Mouse (Mus musculus) CD4-positive helper T cell, adult 2 months (primary cell): ENCODE results near the gene Slc25a17.
A peak's percentile ranks its signal among the peaks of the same experiment; 100 is the strongest.

Experiments used
- DNase-seq: peaks from one replicate; pipeline ENCODE4 v3.0.0-alpha.2; 2012; ENCODE audit warnings: low read depth, missing footprints, low spot score

Gene Slc25a17

DNA sequence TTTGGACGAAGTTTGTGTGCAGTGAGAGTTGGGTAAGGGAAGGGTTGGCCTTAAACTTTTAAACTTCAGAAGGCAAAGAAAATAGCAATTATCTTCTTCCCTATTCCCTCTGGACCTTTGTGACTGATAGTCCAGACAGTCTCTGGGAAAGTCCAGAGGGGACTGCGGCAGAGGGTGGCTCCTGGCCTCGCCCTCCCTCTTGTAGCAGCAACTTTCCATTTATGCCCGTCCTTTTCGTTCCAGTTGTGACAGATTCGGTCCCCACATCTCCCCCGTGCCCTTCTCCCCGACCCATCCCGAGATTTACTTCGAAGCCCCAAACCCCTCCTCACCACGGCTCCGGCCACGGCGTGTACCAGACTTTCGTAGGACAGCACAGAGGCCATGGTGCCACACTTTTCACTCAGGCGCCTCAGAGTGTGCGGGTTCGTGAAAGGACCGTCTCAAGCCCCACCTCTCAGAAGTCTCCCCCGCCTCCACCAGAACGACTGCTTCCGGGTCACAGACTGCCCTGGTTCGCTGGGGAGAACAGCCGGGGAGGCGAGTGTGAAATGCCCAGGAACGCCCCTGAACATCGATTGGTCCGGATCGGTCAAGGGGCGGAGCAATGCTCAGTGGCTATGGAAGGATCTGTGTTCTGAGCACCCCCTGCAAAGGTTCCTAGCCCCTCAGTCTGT, at the start of gene Slc25a17:
Gene Slc25a17, minus strand, starts transcription at position 468 of the 677 bp plus-strand sequence.
- peak; percentile 95 for DNase-seq

DNA sequence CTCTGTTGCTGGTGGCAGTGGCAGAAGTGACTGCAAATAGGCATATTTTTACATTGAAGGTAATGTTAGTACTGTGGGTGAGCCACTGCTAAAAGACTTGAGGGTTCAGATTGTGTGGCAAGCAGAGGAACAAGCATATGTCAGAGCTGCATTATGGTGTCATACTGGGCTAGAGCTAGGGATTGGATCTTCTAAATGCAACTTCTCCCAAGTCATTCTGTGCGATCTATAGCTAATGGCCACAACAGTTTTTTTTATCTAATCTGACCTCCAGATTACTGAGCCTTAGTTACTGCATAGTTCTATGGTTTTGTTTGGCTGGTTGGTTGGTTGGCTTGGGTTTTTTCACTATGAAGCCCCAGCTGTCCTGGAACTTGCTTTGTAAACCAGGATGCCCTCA, 47.6 kb upstream of the Slc25a17 start, which contains the start of gene Dnajb7:
Gene Dnajb7, minus strand, starts transcription at position 101 of the 400 bp plus-strand sequence.
- no peak for DNase-seq

DNA sequence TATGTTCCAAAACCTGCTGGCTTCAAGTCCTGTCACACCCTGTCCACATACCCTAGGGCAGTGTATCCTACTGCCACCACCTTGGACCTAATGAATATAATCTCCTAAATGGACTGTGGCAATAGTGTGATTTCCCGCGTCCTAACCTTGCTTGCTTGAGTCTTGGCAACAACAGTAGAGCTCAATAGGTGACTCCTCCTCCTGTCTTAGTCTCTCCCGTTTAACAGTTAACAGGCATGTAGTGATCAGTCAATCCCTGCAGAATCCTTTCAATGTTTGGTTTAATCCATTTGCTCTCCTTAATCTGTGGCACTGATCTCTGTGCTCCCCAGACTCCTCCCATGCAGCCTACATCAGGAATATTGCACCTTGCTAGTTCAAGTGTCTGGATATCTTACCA, 44.4 kb upstream of the Slc25a17 start:
- DNase-seq: no peak

DNA sequence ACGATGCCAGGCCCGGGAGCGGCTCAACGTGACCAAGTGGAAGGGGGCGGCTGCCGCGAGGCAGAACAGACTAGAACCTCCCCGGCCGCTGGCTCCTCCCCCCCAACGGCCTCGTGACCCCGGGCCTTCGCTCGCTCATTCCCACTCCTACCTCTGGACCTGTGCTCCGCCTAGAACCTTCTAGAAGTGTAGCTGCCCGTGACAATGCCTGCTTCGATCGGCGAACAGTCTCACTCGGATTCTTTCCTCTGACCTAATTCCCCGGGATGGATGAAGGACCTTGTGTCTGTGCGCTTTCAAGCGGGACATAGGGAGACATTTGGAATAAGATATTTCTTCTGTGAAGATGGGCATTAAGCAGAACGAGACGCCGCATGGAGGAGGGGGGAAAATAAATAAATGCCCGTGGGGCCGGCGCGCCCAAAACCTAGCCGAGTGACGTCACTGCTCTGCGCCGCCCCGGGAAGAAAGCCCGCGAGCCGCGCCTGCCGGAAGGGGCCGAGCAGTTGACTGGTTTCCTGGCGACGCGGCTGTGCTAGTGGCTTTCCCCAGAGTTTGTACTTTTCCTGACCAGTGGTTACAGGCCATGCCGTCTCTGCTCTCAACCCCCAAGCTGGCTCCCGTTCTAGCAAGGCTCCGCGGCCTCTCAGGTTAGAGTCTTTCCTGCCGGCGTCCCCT, 39.2 kb upstream of the Slc25a17 start, which contains the start of the genes St13 and Xpnpep3:
Gene St13, minus strand, starts transcription at position 440 of the 678 bp plus-strand sequence.
Gene Xpnpep3, plus strand, starts transcription at position 501 of the 678 bp plus-strand sequence.
- peak; percentile 98 for DNase-seq

DNA sequence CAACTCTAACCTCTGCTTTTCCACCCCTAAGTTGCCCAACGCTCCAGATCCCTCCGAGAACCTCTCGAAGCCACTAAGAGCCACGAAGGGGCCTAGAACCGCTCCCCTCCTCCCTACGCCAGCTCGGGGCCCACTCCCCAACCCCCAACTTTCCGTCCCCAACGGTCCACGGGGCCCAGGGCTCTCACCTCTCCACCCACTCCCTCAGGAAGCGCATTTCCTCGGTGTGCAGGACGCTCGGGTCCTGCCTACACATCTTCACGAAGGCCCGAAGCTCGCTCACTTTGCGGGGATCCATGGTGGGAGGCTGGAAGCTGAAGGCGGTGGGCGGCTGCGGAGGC, 38.7 kb upstream of the Slc25a17 start:
- DNase-seq: no peak

DNA sequence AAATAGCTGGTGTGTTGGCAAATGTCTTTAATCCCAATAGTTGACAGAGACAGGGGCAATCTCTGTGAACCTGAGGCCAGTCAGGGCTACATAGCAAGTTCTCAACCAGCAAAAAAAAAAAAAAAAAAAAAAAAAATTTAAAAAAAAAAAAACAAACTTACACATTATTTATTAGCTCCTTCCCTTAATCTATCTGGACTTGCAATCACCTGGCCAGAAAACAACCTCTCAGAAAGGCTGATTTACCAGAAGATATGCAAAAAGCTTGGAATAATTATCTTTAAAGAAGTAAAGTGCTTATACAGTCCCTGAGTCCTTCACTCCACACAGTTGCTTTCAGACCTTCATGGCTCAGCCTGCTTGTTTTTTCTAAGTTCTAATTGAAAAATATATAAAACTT, 37.6 kb upstream of the Slc25a17 start:
- DNase-seq: no peak

DNA sequence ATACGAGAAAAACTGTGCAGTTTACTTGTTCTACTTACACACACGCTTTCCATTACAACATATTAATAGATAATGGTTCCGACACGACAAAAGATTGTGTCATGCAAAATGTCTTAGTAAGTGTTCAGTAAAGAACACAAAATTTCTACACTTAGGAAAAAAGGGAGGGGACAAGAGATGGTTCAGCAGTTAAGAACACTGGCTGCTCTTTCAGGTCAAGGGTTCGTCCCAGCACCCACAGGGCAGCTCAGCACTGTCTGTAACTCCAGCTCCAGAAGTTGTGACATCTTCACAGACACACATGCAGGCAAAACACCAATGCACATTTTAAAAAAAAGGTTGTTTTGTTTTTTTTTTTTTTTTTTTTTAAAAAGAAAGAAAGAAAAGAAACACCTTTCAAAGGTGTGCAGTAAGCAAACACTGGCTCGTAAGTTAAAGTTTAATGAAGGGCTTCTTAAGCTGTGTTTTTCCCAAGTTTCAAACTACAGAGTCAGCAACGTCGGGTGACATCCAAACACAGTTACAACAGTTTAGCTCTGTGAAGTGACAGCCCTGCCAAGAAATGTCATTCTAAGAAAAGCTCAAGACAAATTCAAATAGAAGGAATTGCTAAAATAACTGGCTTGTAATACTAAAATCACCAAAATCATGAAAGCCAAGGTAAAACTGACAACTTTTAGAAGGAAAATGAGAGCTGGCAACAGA, 33.8 kb upstream of the Slc25a17 start:
- DNase-seq: no peak

DNA sequence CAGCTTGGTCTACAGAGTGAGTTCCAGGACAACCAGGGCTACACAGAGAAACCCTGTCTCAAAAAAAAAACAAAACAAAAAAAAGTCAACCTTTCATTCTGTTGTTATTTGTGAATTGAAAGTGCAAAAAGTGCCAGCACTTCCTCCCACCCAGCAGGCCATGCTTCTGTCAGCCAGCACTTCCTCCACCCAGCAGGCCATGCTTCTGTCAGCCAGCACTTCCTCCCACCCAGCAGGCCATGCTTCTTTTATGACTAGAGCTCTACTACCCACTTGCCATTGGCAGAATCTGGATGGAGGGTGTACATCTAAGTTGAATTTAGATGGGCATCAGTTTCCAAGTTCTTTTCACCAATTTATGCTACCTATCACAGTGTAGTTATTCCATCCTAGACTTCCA, 32.4 kb upstream of the Slc25a17 start:
- DNase-seq: peak; percentile 24

DNA sequence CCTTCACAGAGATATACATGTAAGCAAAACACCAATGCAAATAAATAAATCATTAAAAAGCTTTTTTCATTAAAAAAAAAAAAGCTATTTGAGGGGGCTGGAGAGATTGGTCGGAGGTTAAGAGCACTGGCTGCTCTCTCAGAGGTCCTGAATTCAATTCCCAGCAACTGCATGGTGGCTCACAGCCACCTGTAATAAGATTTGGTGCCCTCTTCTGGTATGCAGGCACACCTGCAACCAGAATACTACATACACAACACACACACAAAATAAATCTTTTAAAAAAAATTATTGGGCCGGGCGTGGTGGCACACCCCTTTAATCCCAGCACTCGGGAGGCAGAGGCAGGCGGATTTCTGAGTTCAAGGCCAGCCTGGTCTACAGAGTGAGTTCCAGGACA, 25.7 kb upstream of the Slc25a17 start:
- no peak for DNase-seq

DNA sequence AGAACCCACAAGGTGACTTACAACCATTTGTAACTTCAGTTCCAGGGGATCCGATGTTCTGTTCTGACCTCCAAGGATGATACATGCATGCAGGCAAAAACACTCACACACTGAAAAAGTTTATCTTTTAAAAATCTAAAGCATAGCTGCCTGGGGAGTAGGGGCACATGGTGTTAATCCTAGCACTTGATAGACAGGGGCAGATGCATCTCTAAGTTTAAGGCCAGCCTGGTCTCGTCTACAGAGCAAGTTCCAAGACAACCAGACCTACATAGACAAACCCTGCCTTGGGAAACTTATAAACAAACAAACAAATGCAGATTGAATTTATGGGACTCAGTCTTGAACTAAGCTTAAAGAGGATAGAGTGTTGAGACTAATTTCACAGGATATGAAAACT, 18.2 kb upstream of the Slc25a17 start:
- no peak for DNase-seq

DNA sequence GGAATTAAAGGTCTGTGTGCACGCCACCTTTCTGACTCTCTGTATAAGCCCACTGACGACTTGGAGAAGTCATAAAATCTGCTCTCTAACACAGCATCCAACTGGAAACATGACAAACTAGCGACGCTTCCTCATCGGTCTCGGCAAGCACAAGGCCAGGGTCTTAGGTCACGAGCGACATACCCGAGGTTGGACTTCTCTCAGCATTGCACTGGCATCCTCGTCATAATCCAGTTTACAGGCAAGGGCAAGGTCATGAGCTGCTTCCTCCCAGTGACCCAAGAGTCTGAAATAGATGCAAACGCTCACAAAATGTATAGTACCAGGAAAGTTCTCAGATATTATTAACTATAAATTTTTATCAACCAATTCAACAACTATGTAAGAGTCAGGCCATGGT, 14.0 kb upstream of the Slc25a17 start:
- no peak for DNase-seq

DNA sequence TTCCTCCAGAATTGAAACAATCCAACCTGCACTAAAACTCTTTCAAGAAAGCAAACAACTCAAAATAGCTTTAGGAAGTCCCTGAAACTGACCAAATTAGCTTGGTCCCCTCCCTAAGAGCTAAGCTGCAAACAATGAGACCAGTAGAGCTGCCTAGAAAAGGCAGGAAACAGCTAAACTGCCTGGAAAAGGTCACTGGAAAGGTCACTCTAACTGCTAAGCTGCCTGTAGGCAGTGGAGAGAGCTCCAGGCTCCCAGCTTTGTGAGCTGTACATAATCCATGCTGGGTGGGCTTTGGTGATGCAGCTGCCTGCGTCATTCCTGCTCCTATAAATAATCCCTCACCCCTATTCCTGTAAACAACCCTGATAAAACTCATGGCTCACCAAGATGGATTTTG, 9.7 kb upstream of the Slc25a17 start:
- DNase-seq: no peak

DNA sequence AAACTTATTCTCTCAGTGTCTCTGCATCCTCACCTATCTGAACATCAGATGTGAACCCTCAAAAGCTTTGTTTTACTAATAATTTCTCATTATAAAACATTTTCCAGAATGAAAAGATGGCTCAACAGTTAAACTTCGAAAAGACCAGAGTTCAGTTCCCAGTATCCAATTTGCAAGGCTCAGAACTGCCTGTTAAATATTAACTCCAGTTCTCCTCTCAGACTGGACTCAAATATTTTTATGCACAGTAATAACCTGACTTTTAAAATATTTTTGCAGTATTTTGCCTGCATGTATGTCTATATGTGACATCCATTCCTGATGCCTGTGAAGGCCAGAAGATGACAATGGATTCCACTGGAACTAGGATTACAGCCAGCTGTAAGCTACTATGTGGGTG, 8.0 kb upstream of the Slc25a17 start:
- DNase-seq: no peak

DNA sequence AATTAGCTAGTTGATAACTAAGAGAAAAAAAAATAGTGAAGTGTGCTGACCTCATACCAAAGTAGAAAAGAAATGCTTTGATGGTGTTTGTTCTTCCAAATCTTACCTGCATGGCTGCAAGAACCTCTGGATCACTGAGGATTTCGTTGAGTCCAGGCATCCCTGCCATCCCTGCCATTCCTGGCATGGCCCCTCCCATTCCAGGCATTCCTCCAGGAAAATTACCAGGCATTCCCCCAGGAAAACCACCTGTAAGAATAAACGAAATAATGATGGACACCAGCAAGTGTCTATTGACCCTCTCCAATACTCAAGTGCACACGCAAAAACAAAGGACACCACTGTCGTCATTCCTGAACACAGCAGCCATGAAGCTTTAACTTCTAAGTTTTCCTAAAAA, 5.6 kb upstream of the Slc25a17 start:
- no peak for DNase-seq

DNA sequence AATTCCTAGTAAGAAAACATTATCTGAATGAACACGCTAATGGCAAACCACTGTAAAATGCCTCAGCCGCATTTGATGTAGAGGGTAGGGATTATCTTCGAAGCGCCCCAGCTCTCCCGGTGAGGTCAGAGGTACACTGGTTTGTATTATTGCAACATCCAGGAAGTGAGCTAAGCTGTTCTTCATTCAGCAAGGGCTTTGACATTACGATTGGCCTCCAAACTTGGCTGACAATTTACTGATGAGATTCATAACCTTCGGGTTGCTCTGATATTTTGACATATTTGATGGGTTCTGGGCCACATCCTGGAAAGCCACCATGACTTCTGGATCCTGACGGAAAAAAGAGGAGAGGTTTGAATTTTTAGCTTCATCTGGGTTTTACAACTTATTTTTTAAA, 4.6 kb upstream of the Slc25a17 start:
- no peak for DNase-seq

DNA sequence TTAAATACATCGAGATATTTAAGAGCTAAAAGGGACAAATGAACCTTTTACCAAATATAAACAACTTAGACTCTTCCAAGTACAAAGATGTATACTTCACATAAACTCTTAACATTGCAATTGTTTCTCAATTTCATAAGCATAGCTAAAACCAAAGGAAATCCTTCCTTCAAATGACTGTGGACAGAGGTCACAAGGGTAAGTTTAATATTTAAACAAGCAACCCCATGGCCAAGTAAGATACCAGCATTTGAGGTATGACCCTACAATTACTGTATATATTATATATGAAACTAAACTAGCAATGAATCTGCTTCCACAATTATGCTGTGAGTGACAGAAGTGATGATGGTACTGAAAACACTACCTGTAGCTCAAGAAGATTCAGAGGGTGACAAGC, 3.7 kb upstream of the Slc25a17 start:
- no peak for DNase-seq

DNA sequence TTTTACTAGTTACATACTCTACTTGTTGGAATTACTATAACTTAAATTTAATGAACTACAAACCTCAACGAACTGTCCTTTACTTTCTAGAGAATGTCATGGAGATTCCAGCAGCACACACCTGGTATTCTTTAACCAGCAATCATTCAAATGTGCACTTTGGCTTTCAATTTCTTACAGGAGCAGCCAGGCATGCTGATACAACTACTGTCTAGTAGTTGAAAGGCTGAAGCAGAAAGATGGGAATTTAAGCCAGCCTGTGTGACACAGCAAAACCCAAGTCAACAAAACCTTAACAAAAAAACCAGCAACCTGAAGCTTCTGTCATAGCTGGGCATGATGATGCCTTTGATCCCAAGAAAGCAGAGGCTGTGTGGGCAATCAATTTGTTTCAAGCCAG, 1.9 kb upstream of the Slc25a17 start:
- no peak for DNase-seq

DNA sequence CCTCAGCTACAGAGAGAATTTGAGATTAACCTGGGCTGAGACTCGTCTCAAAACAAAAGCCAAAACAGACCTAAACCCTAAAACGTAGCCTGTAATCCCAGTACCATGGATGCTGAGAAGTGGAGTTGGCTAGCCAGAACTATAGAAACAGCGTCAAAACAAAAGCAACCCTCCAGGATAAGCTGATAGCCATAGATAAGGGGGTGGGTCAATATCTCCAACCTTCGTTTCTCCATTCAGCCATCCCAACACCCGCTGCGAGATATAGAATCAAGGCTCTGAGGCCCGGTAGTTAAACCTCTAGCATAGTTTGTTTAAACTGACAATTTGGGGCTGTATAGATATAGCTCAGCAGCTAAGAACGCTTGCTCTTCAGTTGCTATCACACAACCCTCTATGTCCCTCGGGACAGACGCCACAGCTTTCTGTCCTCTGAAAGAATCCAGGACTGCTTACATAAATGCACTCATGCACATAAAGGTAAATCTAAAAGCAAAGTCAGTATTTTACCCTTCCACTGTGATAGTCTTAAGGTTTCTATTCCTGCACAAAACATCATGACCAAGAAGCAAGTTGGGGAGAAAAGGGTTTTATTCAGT, 904 bp upstream of the Slc25a17 start:
- no peak for DNase-seq

DNA sequence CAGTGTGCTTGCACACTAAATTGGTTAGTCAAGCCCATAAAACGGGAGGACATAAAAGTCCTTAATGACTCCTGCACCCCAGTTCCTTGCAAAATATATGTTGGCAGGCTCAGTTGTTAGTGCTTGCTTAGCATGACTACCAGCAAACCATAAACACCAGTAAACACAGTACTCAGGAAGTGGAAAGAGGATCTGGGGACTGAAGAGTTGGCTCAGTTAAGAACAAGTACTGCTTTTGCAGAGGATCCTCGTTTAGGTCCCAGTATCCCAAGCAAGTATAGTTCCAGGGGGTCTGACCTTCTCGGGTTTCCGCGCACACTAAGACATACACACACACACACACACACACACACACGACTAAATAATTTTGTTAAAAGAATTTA, 401 bp upstream of the Slc25a17 start:
- DNase-seq: no peak

DNA sequence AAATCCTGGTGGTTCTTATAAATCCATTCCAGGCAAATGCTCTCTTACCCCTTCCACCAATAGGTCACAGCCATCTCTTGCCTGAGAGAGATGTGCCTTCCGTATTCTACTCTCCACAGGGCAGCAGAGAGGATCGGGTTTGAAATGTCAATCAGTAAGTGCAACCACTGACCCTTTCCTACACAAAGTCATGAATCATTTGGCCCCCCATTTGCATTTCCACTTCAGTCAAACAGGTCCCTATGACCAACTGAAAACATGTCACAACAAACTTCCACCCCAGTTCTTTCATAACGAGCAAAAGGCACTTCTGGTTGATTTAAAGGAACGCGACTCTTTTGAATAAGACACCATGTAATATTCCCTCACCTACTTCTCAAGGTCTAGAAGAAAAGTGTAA, 1.2 kb downstream of the Slc25a17 start:
- DNase-seq: no peak

DNA sequence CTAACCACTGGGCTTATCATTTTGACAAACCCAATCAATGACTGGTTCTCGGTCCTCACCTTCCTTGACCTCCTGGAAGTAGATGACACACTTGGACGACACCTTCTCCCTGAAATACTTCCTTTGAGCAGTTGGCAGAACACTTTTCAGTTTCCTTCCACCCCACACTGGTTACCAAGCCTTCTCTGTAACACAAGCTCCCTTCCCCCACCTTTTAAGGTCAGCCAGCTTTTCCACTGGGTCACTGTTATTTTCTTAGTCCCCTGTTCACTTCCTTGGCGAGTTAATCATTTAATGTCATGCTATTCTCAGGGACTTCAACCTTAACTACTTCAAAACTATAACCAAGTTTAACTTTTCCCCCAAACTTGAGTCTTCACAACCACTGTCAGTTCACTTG, 1.7 kb downstream of the Slc25a17 start:
- no peak for DNase-seq

DNA sequence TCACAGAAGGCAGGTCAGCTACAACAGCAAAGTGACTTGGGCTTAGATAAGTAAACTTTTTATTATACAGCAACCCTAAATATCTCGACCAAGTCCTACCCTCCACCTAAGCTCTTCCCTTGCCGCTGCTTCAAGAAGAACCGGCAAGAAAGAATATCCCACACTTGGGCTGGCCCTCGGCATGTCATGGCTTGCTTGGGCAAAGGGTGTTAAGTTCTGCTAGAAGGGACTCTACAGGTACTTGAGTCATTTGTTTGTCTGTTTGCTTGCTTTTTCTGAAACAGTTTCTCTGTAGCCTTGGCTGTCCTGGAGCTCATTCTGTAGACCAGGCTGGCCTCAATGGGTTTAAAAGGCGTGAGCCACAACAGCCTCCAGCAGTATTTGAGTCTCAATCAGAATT, 3.7 kb downstream of the Slc25a17 start:
- no peak for DNase-seq
